Mouse (Mus musculus) spleen, adult 2 months (tissue): ENCODE results near the gene Arhgef12.

Experiments used
- CTCF ChIP-seq: fragments of 200-500 bp; IDR thresholded peaks from 2 replicates; pipeline ENCODE4 v1.5.1; 2011; ENCODE audit warnings: mild to moderate bottlenecking, inconsistent platforms; ENCODE audit not compliant: insufficient read depth, insufficient read length, insufficient replicate concordance; ENCODE audit errors: extremely low read depth
- POLR2A ChIP-seq: fragments of 200-500 bp; IDR thresholded peaks from 2 replicates; pipeline ENCODE4 v1.6.1; 2011; ENCODE audit warnings: low read depth, low read length, inconsistent platforms

DNA sequence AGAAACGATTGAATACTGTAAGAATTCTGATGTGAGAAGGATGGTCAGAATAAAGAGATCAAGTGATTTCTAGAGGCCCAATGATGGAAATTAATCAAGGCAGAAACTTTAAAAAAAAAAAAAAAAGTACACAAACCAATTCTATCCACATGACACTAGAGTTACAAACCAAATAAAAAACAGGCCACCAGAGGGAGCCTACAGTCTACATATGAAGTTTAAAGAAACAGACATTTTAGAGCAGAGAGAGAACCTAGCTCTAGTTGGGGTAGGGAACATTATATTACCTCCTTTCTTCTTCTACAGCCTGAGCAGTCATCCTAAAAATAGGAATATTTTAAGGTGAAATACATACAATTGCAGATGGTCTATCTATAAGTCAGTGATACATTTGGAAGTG, 107.0 kb downstream of the Arhgef12 start:
- TF ChIP-seq CTCF (no peak), POLR2A (no peak)
